Mouse (Mus musculus): ENCODE measurements around the gene Tmem11.

DNA sequence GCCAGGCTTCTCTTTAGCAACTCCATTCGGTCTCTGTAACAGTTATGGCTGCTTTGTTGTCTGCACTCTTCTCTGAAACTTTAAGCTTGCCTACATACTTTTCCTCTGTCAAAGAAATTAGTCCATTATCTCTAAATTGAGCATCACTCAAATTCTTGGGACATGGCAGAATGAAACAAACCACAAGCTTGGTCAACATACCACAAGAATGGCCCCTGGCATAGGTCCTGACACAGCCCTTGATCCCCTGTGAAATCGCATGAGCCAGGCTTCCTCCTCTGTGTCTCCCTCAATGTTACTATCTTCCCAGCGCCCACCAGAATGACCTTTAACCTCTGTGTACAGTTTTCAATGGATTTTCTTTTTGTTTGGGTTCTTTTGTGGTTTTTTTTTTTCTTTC is 3.3 kb upstream of the Tmem11 start:
- TF ChIP-seq CTCF (IDR thresholded peaks at IDR 0.05; ENCODE audit: low read depth, low read length) (no peak), POLR2A (IDR thresholded peaks at IDR 0.05; ENCODE audit: borderline replicate concordance, low read depth, low read length) (no peak)
